Mouse (Mus musculus) G1E-ER4 (cell line): ENCODE measurements around the gene Ipo13. TPM values are rescaled to one million over a fixed set of nuclear protein-coding genes. Genes with fewer than 3 reads are reported as not detected.

Experiments
- GATA1 ChIP-seq: IDR thresholded peaks from one replicate; pipeline ENCODE4 v1.8.0; 2012; ENCODE audit warnings: low read length, inconsistent platforms
- polyA plus RNA-seq: library from polyadenylated mRNA; stranded (reverse); fragments of >175 nt; gene quantifications from 2 replicates; pipeline ENCODE4 v1.2.3, GENCODE M21; 2012

The Ipo13 gene
- polyA plus RNA-seq, result 32.2 and 39.9 TPM in 2 replicates

GRCm38 (mm10) chr4:117914591-117915442 is at the start of gene Ipo13:
Gene Ipo13 (minus strand): TSS chr4:117914999.
- no peak for TF ChIP-seq GATA1

GRCm38 (mm10) chr4:117957492-117957891 is 42.7 kb upstream of the Ipo13 start:
- TF ChIP-seq GATA1, result no peak

GRCm38 (mm10) chr4:117947493-117947892 is 32.7 kb upstream of the Ipo13 start:
- TF ChIP-seq GATA1, result no peak

- TF ChIP-seq GATA1, result no peak
Observed at GRCm38 (mm10) chr4:117946639-117947305, 32.0 kb upstream of the Ipo13 start.

- TF ChIP-seq GATA1, result no peak
Observed at GRCm38 (mm10) chr4:117943317-117943716, 28.5 kb upstream of the Ipo13 start.

GRCm38 (mm10) chr4:117936964-117937363 is 22.2 kb upstream of the Ipo13 start:
- TF ChIP-seq GATA1, result no peak

- no peak for TF ChIP-seq GATA1
Observed at GRCm38 (mm10) chr4:117934081-117934480, 19.3 kb upstream of the Ipo13 start.

- no peak for TF ChIP-seq GATA1
Observed at GRCm38 (mm10) chr4:117933248-117933647, 18.4 kb upstream of the Ipo13 start.

GRCm38 (mm10) chr4:117929391-117929881 is 14.6 kb upstream of the Ipo13 start, which contains the start of gene Artn:
Gene Artn (minus strand): TSS chr4:117929763.
- no peak for TF ChIP-seq GATA1

GRCm38 (mm10) chr4:117928699-117929241 is 14.0 kb upstream of the Ipo13 start:
- peak; percentile 63 for TF ChIP-seq GATA1

GRCm38 (mm10) chr4:117928234-117928633 is 13.4 kb upstream of the Ipo13 start:
- no peak for TF ChIP-seq GATA1

- TF ChIP-seq GATA1, result no peak
Observed at GRCm38 (mm10) chr4:117926545-117927482, 12.0 kb upstream of the Ipo13 start.

GRCm38 (mm10) chr4:117924916-117925315 is 10.1 kb upstream of the Ipo13 start:
- no peak for TF ChIP-seq GATA1

GRCm38 (mm10) chr4:117923450-117923849 is 8.7 kb upstream of the Ipo13 start:
- TF ChIP-seq GATA1, result no peak

- peak; percentile 55 for TF ChIP-seq GATA1
Observed at GRCm38 (mm10) chr4:117921358-117921757, 6.6 kb upstream of the Ipo13 start.
